Mouse (Mus musculus) thymus, postnatal 14 days (tissue): ENCODE data around the gene Taar7a.

Experiments
- DNase-seq: peaks from one replicate; pipeline ENCODE4 v3.0.0; 2021

Gene Taar7a

DNA sequence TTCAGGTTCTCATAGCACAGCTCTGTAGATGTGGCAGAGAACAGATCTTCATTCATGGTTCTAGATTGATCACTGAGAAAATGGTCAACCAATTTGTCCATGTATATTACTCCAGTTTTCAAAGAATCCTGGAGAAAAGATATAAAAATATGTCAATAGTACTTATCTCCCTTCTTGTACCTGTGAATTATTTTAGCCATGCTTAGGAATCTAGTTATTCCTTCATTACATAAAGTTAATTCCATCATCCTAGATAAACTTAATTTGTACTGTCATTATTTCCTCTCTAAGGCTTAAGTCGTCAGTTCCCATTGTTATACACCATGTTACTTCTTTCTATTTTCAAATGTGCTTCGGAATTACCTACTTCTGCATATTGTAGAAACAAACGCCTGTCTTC lies at the start of gene Taar7a:
Gene Taar7a, minus strand, starts transcription at position 101 of the 400 bp plus-strand sequence.
- no peak for DNase-seq

DNA sequence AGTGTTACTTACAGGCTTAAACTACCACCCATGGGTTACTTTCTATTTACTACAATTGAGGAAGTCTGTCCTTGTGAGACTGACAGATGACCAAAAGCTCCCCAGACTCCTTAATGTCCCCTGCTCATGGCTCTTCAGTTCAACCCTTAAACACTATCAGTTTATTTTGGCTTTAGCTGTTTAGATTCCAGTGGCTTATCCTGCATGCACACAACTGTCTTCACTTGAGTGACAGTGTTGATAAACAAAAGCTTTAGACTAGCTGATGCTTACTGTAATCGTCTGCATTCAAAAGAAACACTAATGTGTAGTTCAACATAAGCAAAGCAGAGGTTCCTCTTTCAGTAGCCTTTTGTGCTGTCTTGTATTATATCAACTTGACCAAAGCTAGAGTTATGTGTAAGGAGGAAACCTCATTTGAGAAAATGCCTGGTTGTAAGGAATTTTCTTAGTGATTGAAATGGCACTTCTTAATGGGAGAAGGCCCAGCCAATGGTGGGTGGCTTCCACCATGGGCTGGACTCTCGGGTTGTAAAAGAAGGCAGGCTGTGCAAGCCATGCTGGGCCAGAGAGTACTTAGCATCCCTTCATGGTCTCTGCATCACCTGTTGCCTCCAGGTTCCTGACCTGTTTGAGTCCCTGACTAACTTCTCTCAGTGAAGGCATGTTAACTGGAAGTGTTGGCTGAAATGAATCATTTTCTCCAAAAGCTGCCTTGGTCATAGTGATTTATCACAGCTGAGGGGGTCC lies 47.0 kb upstream of the Taar7a start:
- DNase-seq = no peak

DNA sequence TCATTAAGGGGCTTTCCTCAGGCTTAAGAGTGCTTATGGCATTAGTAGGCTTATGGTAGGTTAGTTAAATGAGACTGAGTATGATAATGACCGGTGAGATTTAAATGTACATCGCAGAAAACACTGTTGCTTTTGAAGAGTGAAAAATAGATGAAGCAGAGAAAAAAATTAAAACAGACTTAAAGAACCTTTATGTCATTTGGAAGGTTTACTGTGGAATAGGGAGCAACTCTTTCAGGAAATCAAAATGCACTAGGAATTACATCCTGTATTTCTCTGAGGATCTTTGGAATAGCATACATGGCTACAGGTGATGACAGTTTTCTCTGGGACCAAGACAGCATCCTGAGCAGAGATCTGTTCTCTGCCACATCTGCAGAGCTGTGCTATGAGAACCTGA lies 44.0 kb upstream of the Taar7a start, which contains the start of gene Taar7e:
Gene Taar7e, plus strand, starts transcription at position 301 of the 400 bp plus-strand sequence.
- DNase-seq = no peak

DNA sequence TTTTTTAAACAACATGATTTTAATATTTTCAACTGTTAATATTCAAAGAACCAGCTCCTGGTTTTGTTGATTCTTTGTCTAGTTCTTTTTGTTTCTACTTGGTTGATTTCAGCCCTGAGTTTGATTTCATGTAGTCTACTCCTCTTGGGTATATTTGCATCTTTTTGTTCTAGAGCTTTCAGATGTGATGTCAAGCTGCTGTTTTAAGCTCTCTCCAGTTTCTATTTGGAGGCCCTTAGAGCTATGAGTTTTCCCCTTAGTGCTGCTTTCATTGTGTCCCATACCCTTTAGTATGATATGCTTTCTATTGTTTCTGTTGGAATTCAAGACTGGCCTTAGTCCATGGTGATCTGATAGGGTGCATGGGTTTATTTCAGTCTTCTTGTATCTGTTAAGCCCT lies 38.1 kb upstream of the Taar7a start:
- DNase-seq = no peak

DNA sequence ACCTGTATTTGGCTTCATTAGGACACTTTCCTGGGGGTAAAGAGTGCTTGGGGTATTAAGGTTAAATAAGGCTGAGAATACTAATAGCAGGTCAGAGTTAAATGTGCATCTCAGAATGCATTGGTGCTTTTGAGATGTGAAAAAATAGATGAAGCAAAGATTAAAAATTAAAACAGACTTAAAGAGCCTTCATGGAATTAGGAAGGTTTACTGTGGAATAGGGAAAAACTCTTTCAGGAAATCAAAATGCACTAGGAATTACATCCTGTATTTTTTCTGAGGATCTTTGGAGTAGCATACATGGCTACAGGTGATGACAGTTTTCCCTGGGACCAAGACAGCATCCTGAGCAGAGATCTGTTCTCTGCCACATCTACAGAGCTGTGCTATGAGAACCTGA lies 33.6 kb upstream of the Taar7a start, which contains the start of gene Taar7d:
Gene Taar7d, plus strand, starts transcription at position 301 of the 400 bp plus-strand sequence.
- no peak for DNase-seq

- DNase-seq = no peak
Observed at GRCm38 (mm10) chr10:24008143-24008542, 14.9 kb upstream of the Taar7a start.

DNA sequence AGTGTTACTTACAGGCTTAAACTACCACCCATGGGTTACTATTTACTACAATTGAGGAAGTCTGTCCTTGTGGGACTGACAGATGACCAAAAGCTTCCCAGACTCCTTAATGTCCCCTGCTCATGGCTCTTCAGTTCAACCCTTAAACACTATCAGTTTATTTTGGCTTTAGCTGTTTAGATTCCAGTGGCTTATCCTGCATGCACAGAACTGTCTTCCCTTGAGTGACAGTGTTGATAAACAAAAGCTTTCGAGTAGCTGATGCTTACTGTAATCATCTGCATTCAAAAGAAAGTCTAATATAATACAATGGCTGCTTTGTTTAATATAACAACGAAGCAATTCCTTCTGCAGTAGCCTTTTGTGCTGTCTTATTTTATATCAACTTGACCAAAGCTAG lies 13.8 kb upstream of the Taar7a start:
- no peak for DNase-seq

DNA sequence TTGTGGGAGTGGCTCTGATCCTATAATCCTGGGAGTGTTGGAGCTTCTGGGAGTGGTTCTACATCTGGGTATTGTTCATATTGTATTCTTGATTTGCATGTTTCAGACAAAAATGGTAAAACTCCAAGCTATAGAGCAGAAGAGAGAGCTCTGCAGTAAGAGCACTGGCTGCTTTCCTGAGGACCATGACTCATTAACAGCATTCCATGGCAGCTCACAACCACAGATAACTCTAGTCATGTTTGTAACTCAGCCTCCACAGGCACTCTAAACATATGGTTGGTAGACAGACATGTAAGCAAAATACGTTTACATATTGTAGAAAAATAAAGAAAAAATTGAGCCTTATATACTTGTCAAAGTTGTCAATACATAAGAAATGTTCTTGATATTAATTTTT lies 13.2 kb upstream of the Taar7a start:
- DNase-seq = no peak

- DNase-seq = no peak
Observed at GRCm38 (mm10) chr10:23999639-24000038, 6.4 kb upstream of the Taar7a start, which contains the start of gene Taar7b. Taar7b (plus strand) TSS chr10:23999939.

- DNase-seq = peak; percentile 10
Observed at GRCm38 (mm10) chr10:23986419-23986818, 6.9 kb downstream of the Taar7a start.

DNA sequence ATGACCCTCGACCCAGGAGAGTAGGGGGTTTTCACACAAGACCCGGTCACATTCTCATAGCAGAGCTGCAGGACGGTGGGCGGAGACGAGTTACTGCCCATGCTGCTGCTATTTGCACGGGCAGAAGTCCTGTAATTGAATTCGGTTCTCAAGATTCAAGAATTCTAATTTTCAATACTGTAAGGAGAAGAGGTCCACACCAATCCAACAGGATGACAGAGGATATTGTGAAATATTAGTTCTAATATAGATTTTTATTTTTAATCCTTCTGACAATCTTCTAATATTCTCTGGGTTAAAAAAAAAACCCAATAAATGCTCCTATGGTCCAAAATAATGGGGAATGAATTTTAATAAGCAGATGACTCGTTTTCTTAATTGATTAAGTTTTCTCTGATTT lies 7.7 kb downstream of the Taar7a start, which contains the start of gene Taar6:
Gene Taar6, minus strand, starts transcription at position 101 of the 400 bp plus-strand sequence.
- no peak for DNase-seq

DNA sequence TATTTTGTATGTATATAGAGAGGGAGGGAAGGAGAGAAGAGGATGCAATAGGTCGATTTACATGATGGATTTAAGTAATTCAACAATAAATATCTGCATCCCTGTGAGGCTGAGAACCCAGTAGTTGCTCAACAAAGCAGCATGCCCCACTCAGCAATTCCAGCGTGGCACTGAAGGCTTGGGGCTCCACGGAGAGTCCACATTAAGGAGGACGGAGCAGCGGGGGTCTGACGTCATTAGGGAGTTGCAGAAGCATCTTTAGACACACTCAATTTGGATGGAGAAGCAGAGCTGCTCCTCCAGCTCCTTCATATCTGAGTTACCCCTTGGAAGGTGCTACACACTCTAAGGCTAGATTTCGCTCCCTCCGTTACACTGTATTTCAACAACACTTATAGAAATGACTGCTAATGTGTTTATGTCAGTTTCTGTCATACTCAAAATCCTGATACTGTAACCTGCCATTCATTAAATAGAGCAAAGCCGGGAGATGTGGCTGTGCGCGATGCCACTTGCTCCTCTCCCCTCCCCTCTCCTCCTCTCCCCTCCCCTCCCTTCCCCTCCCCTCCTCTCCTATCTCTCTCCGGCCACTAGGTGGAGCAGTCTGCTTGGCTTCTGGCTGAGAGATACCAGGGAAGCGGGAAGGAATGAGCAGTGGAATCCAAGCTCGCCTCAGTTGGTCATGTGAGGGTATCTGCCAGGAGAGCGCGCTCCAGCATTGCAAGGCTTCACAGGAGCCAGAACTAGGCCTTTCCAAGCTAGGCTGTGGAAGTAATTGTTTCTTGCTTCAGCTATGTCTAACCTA lies 14.2 kb downstream of the Taar7a start:
- DNase-seq = peak; percentile 64

- DNase-seq = no peak
Observed at GRCm38 (mm10) chr10:23977958-23978357, 15.3 kb downstream of the Taar7a start.

GRCm38 (mm10) chr10:23971256-23971655 lies 22.0 kb downstream of the Taar7a start:
- DNase-seq = no peak

DNA sequence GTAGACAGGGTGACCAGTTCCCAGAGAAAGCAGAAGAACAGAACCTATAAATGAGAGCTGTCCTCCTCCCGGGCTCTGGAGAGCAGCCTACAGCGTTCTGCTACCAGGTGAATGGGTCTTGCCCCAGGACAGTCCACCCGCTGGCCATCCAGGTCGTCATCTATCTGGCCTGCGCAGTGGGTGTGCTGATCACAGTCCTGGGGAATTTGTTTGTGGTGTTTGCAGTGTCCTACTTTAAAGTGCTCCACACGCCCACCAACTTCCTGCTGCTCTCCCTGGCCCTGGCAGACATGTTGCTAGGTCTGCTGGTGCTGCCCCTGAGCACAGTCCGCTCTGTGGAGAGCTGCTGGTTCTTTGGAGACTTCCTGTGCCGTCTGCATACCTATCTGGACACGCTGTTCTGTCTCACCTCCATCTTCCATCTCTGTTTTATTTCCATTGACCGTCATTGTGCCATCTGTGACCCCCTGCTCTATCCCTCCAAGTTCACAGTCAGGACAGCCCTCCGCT lies 22.6 kb downstream of the Taar7a start, which contains the start of gene Taar5:
Gene Taar5, plus strand, starts transcription at position 51 of the 510 bp plus-strand sequence.
- DNase-seq = no peak

DNA sequence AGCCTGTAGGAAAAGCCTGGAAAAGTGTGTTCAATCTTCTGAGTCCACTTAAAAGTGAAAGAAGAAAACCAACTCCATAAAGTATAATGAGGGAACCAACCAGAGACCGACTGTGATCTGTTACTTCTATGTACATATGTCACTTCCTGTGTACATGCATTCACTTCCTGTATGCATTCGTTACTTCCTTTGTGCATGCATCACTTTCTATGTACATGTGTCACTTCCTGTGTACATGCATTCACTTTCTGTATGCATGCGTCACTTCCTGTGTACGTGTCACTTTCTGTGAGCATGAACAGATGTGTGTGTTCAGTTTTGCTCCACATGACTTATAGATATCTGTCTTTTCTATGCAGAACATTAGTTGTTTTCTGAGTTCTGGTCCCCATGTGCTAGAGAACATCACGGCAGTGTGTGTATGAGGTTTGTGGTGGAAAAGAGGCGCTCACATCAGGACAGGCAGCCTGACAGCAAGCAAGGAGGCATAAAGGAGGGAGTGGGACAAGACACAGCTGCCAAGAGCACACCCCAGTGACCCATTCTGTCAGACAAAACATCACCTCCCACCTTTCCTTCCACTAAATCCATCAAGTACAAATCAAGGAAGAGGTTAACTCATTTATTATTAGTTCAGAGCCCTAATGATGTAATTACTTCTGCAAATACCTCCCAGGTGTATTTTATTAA lies 28.2 kb downstream of the Taar7a start:
- no peak for DNase-seq

DNA sequence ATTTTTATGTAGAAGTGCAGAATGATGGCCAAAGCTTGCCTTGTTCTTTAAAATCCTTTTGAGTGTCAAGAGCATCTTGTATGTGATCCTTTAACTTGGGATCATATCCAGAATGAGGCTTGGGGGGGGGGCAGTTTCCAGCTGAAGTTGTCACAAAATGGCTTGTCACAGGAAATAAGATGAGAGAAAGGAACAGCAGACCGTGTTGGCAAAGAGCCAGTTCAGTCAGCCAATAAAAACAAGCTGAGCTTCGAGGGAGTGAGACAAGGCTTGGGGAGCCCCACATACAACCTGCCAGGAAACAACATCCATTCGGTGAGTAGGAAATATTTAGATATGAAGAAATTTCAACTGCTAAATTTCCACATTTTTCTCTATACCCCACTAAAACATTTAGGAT lies 29.8 kb downstream of the Taar7a start:
- no peak for DNase-seq

- DNase-seq = no peak
Observed at GRCm38 (mm10) chr10:23960444-23960915, 32.8 kb downstream of the Taar7a start, which contains the start of gene Taar4. Taar4 (plus strand) TSS chr10:23960494.

GRCm38 (mm10) chr10:23959071-23959470 lies 34.2 kb downstream of the Taar7a start:
- DNase-seq = no peak

- DNase-seq = no peak
Observed at GRCm38 (mm10) chr10:23951714-23952113, 41.6 kb downstream of the Taar7a start.

DNA sequence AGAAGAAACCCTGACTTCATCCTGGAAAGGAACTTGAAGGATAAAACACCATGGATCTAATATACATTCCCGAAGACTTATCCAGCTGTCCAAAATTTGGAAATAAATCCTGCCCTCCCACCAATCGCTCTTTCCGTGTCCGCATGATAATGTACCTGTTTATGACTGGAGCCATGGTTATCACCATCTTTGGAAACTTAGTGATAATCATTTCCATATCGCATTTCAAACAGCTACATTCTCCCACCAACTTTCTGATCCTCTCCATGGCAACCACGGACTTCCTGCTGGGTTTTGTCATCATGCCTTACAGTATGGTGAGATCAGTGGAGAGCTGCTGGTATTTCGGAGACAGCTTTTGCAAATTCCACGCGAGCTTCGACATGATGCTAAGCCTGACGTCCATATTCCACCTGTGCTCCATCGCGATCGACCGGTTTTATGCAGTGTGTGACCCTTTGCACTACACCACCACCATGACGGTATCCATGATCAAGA lies 43.7 kb downstream of the Taar7a start, which contains the start of gene Taar3:
Gene Taar3, plus strand, starts transcription at position 51 of the 498 bp plus-strand sequence.
- DNase-seq = no peak

DNA sequence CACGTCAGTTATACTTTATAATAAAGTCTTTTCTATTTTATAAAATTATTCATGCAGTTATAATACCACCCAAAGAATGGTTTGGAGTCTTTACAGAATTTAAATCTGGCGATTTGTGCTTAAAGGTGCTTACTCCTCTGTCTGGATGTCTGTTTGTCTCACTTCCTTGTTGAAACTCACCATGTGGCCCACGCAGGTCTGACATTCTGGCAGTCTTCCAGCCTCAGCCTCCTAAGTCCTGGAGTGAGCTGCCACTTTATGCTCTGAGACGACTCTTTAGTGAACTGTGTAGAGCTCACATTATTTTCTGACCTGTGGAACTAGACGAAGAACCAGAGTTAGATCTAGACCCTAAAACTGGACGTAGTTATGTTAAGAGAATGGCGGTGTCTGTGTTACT lies 45.3 kb downstream of the Taar7a start:
- no peak for DNase-seq
